Mouse (Mus musculus) E14TG2a.4 (cell line): ENCODE data around the gene Dbh.

ENCODE experiments used
- H3K27me3 ChIP-seq: 2 replicates; pipeline ENCODE4 v1.6.1; 2014; ENCODE audit warnings: low read length, control low read depth; ENCODE audit not compliant: insufficient read depth
- H3K36me3 ChIP-seq: 2 replicates; pipeline ENCODE4 v1.6.1; 2014; ENCODE audit warnings: low read length, control low read depth; ENCODE audit not compliant: insufficient read depth
- H3K4me1 ChIP-seq: replicated peaks from 2 replicates; pipeline ENCODE4 v1.6.1; 2014; ENCODE audit warnings: low read depth, low read length, control low read depth
- H3K4me3 ChIP-seq: replicated peaks from 2 replicates; pipeline ENCODE4 v1.5.1; 2014; ENCODE audit warnings: mild to moderate bottlenecking, low read length
- H3K9me3 ChIP-seq: 2 replicates; pipeline ENCODE4 v1.6.1; 2014; ENCODE audit warnings: low read length, control low read depth
- CTCF ChIP-seq: conservative IDR thresholded peaks from 2 replicates; pipeline ENCODE4 v1.5.1; 2014; ENCODE audit warnings: low read length
- NANOG ChIP-seq: IDR thresholded peaks from 2 replicates; pipeline ENCODE4 v1.6.1; 2014; ENCODE audit warnings: borderline replicate concordance, low read length, mixed read lengths
- POU5F1 ChIP-seq: IDR thresholded peaks from 2 replicates; pipeline ENCODE4 v1.6.1; 2014; ENCODE audit warnings: low read length, borderline replicate concordance

Dbh gene

GRCm38 (mm10) chr2:27175696-27176267 lies 10.7 kb downstream of the Dbh start:
- TF ChIP-seq NANOG (no peak), CTCF (no peak), POU5F1 (no peak)
- Histone ChIP-seq H3K9me3 (no peaks in the 10 kb centered on the region), H3K36me3 (no peaks in the 10 kb centered on the region)

GRCm38 (mm10) chr2:27179101-27179500 lies 14.1 kb downstream of the Dbh start:
- H3K9me3 ChIP-seq: no peaks in the 10 kb centered on the region
- no peaks in the 10 kb centered on the region for H3K4me1 ChIP-seq
- no peak for TF ChIP-seq CTCF
- no peak for TF ChIP-seq NANOG
- TF ChIP-seq POU5F1: no peak
- H3K27me3 ChIP-seq: no peaks in the 10 kb centered on the region
- no peaks in the 10 kb centered on the region for H3K36me3 ChIP-seq
- H3K4me3 ChIP-seq: no peak overlapping the region

More at GRCm38 (mm10) chr2:27175696-27176267, 10.7 kb downstream of the Dbh start:
- Histone ChIP-seq H3K4me1 (no peaks in the 10 kb centered on the region), H3K4me3 (no peak overlapping the region), H3K27me3 (no peaks in the 10 kb centered on the region)

- no peak overlapping the region for H3K4me3 ChIP-seq
- H3K9me3 ChIP-seq: no peaks in the 10 kb centered on the region
- no peaks in the 10 kb centered on the region for H3K4me1 ChIP-seq
- no peaks in the 10 kb centered on the region for H3K36me3 ChIP-seq
- no peak for TF ChIP-seq CTCF
- TF ChIP-seq POU5F1: no peak
- no peak for TF ChIP-seq NANOG
- no peaks in the 10 kb centered on the region for H3K27me3 ChIP-seq
These were observed 16.9 kb downstream of the Dbh start for GRCm38 (mm10) chr2:27181907-27182306.

GRCm38 (mm10) chr2:27183734-27184133 lies 18.7 kb downstream of the Dbh start:
- H3K4me1 ChIP-seq: no peaks in the 10 kb centered on the region
- no peak overlapping the region for H3K4me3 ChIP-seq
- no peak for TF ChIP-seq POU5F1
- TF ChIP-seq NANOG: no peak
- TF ChIP-seq CTCF: no peak
- no peaks in the 10 kb centered on the region for H3K9me3 ChIP-seq
- H3K36me3 ChIP-seq: no peaks in the 10 kb centered on the region
- no peaks in the 10 kb centered on the region for H3K27me3 ChIP-seq

- H3K27me3 ChIP-seq: no peaks in the 10 kb centered on the region
- TF ChIP-seq POU5F1 (no peak), NANOG (no peak), CTCF (no peak)
- no peaks in the 10 kb centered on the region for H3K36me3 ChIP-seq
- H3K9me3 ChIP-seq: no peaks in the 10 kb centered on the region
- no peak overlapping the region for H3K4me3 ChIP-seq
- H3K4me1 ChIP-seq: no peaks in the 10 kb centered on the region
These were observed 22.5 kb downstream of the Dbh start for GRCm38 (mm10) chr2:27187531-27187930.

- no peak overlapping the region for H3K4me3 ChIP-seq
- no peak for TF ChIP-seq NANOG
- TF ChIP-seq POU5F1: no peak
- TF ChIP-seq CTCF: no peak
- H3K36me3 ChIP-seq: no peaks in the 10 kb centered on the region
- H3K9me3 ChIP-seq: no peaks in the 10 kb centered on the region
- no peaks in the 10 kb centered on the region for H3K4me1 ChIP-seq
- no peaks in the 10 kb centered on the region for H3K27me3 ChIP-seq
These were observed 25.0 kb downstream of the Dbh start for GRCm38 (mm10) chr2:27189994-27190393.

GRCm38 (mm10) chr2:27198551-27199246 lies 33.7 kb downstream of the Dbh start:
- Histone ChIP-seq H3K27me3 (no peaks in the 10 kb centered on the region), H3K36me3 (no peaks in the 10 kb centered on the region), H3K4me1 (no peaks in the 10 kb centered on the region), H3K9me3 (peaks cover 5% of the 10 kb centered on the region; the same call in 1 of the 2 replicates), H3K4me3 (no peak overlapping the region)
- TF ChIP-seq NANOG (no peak), POU5F1 (no peak), CTCF (no peak)

GRCm38 (mm10) chr2:27200586-27200985 lies 35.6 kb downstream of the Dbh start:
- H3K4me3 ChIP-seq: no peak overlapping the region
- TF ChIP-seq NANOG (no peak), POU5F1 (no peak), CTCF (no peak)

GRCm38 (mm10) chr2:27205666-27206065 lies 40.6 kb downstream of the Dbh start:
- Histone ChIP-seq H3K9me3 (peaks cover 5% of the 10 kb centered on the region; the same call in 1 of the 2 replicates), H3K4me3 (no peak overlapping the region), H3K4me1 (peaks cover 14% of the 10 kb centered on the region), H3K27me3 (no peaks in the 10 kb centered on the region), H3K36me3 (no peaks in the 10 kb centered on the region)
- no peak for TF ChIP-seq NANOG
- no peak for TF ChIP-seq POU5F1
- no peak for TF ChIP-seq CTCF

More at GRCm38 (mm10) chr2:27200586-27200985, 35.6 kb downstream of the Dbh start:
- Histone ChIP-seq H3K36me3 (no peaks in the 10 kb centered on the region), H3K27me3 (no peaks in the 10 kb centered on the region), H3K9me3 (peaks cover 5% of the 10 kb centered on the region; the same call in 1 of the 2 replicates), H3K4me1 (no peaks in the 10 kb centered on the region)
